Mouse (Mus musculus): ENCODE data around the gene Arid3c.
"Not testable (repeated sequence)": the region's sequence is repeated elsewhere in the genome, so short reads cannot be mapped to it uniquely, and the experiment has no call there.

GRCm38 (mm10) chr4:41684931-41685453 lies 46.0 kb downstream of the Arid3c start:
- TF ChIP-seq GATA1 (IDR thresholded peaks at IDR 0.05; ENCODE audit: borderline replicate concordance, low read length); FLI1 (IDR thresholded peaks at IDR 0.05; ENCODE audit: low read length): not testable (repeated sequence)
